Mouse (Mus musculus): ENCODE measurements around the gene Nuf2. TPM values are rescaled to one million over a fixed set of nuclear protein-coding genes. Genes with fewer than 3 reads are reported as not detected.
A peak's percentile ranks its signal among the peaks of the same experiment; 100 is the strongest.

Gene Nuf2
- polyA plus RNA-seq, 1 experiment from 2014 or later = 67.0 TPM

- no peak for ATAC-seq (ENCODE audit: low read depth)
- H3K36me3 ChIP-seq (ENCODE audit: control insufficient read depth, insufficient read depth, low read length) = no peaks in the 10 kb centered on the region
- no peaks in the 10 kb centered on the region for H3K4me1 ChIP-seq (replicated peaks; ENCODE audit: control insufficient read depth, insufficient read depth, low read length)
- no peaks in the 10 kb centered on the region for H3K9me3 ChIP-seq (ENCODE audit: control insufficient read depth, low read length)
- H3K27me3 ChIP-seq (ENCODE audit: control insufficient read depth, insufficient read depth, low read depth, low read length) = no peaks in the 10 kb centered on the region
- no peak overlapping the region for H3K27ac ChIP-seq (ENCODE audit: low read length)
- 72% methylated on average over 4 of the region's 4 CpGs for WGBS
- H3K9ac ChIP-seq (ENCODE audit: low read length) = no peak overlapping the region
- no peak overlapping the region for H3K4me2 ChIP-seq (ENCODE audit: low read depth, low read length)
- H3K4me3 ChIP-seq (ENCODE audit: low read length) = no peak overlapping the region
These were observed 46.7 kb downstream of the Nuf2 start for GRCm38 (mm10) chr1:169484565-169484964.

- Histone ChIP-seq H3K4me2 (ENCODE audit: low read depth, low read length) (no peak overlapping the region), H3K36me3 (ENCODE audit: control insufficient read depth, insufficient read depth, low read length) (no peaks in the 10 kb centered on the region), H3K27me3 (ENCODE audit: control insufficient read depth, insufficient read depth, low read depth, low read length) (no peaks in the 10 kb centered on the region), H3K4me1 (replicated peaks; ENCODE audit: control insufficient read depth, insufficient read depth, low read length) (no peaks in the 10 kb centered on the region), H3K4me3 (ENCODE audit: low read length) (no peak overlapping the region), H3K27ac (ENCODE audit: low read length) (no peak overlapping the region), H3K9me3 (ENCODE audit: control insufficient read depth, low read length) (no peaks in the 10 kb centered on the region), H3K9ac (ENCODE audit: low read length) (no peak overlapping the region)
- 90% methylated on average over 6 of the region's 6 CpGs for WGBS
- no peak for ATAC-seq (ENCODE audit: low read depth)
These were observed 48.5 kb downstream of the Nuf2 start for GRCm38 (mm10) chr1:169482596-169483335.

- no peaks in the 10 kb centered on the region for H3K27me3 ChIP-seq (ENCODE audit: control insufficient read depth, insufficient read depth, low read depth, low read length)
- no peak for ATAC-seq (ENCODE audit: low read depth)
- WGBS = 70% methylated on average over 3 of the region's 3 CpGs
- no peaks in the 10 kb centered on the region for H3K4me1 ChIP-seq (replicated peaks; ENCODE audit: control insufficient read depth, insufficient read depth, low read length)
- H3K4me3 ChIP-seq (ENCODE audit: low read length) = no peak overlapping the region
- H3K4me2 ChIP-seq (ENCODE audit: low read depth, low read length) = no peak overlapping the region
- no peaks in the 10 kb centered on the region for H3K9me3 ChIP-seq (ENCODE audit: control insufficient read depth, low read length)
- H3K36me3 ChIP-seq (ENCODE audit: control insufficient read depth, insufficient read depth, low read length) = no peaks in the 10 kb centered on the region
- no peak overlapping the region for H3K27ac ChIP-seq (ENCODE audit: low read length)
- H3K9ac ChIP-seq (ENCODE audit: low read length) = no peak overlapping the region
These were observed 60.1 kb downstream of the Nuf2 start for GRCm38 (mm10) chr1:169471185-169471584.

GRCm38 (mm10) chr1:169467791-169468190, 63.5 kb downstream of the Nuf2 start:
- Histone ChIP-seq H3K4me2 (ENCODE audit: low read depth, low read length) (no peak overlapping the region), H3K9me3 (ENCODE audit: control insufficient read depth, low read length) (no peaks in the 10 kb centered on the region), H3K36me3 (ENCODE audit: control insufficient read depth, insufficient read depth, low read length) (no peaks in the 10 kb centered on the region), H3K27ac (ENCODE audit: low read length) (no peak overlapping the region), H3K9ac (ENCODE audit: low read length) (no peak overlapping the region), H3K4me1 (replicated peaks; ENCODE audit: control insufficient read depth, insufficient read depth, low read length) (no peaks in the 10 kb centered on the region), H3K4me3 (ENCODE audit: low read length) (no peak overlapping the region), H3K27me3 (ENCODE audit: control insufficient read depth, insufficient read depth, low read depth, low read length) (no peaks in the 10 kb centered on the region)
- no peak for ATAC-seq (ENCODE audit: low read depth)
- WGBS = 75% methylated on average over 5 of the region's 5 CpGs

GRCm38 (mm10) chr1:169462386-169463115, 68.7 kb downstream of the Nuf2 start:
- WGBS = 80% methylated on average over 15 of the region's 15 CpGs
- Histone ChIP-seq H3K4me2 (ENCODE audit: low read depth, low read length) (no peak overlapping the region), H3K27ac (ENCODE audit: low read length) (no peak overlapping the region), H3K27me3 (ENCODE audit: control insufficient read depth, insufficient read depth, low read depth, low read length) (no peaks in the 10 kb centered on the region), H3K9me3 (ENCODE audit: control insufficient read depth, low read length) (no peaks in the 10 kb centered on the region), H3K36me3 (ENCODE audit: control insufficient read depth, insufficient read depth, low read length) (no peaks in the 10 kb centered on the region), H3K4me3 (ENCODE audit: low read length) (no peak overlapping the region), H3K4me1 (replicated peaks; ENCODE audit: control insufficient read depth, insufficient read depth, low read length) (0 out of 2 replicates have a peak, but pooled peaks cover 3% of the 10 kb centered on the region), H3K9ac (ENCODE audit: low read length) (no peak overlapping the region)
- ATAC-seq (ENCODE audit: low read depth) = no peak

- H3K4me2 ChIP-seq (ENCODE audit: low read depth, low read length) = peak overlapping the region; percentile 50; the same call in 1 of the 2 replicates
- H3K27me3 ChIP-seq (ENCODE audit: control insufficient read depth, insufficient read depth, low read depth, low read length) = no peaks in the 10 kb centered on the region
- H3K9me3 ChIP-seq (ENCODE audit: control insufficient read depth, low read length) = no peaks in the 10 kb centered on the region
- H3K9ac ChIP-seq (ENCODE audit: low read length) = no peak overlapping the region
- no peak overlapping the region for H3K27ac ChIP-seq (ENCODE audit: low read length)
- H3K4me3 ChIP-seq (ENCODE audit: low read length) = peak overlapping the region; percentile 24; the same call in 1 of the 2 replicates
- no peaks in the 10 kb centered on the region for H3K36me3 ChIP-seq (ENCODE audit: control insufficient read depth, insufficient read depth, low read length)
- 19% methylated on average over 11 of the region's 11 CpGs for WGBS
- 0 out of 2 replicates have a peak, but pooled peaks cover 3% of the 10 kb centered on the region for H3K4me1 ChIP-seq (replicated peaks; ENCODE audit: control insufficient read depth, insufficient read depth, low read length)
- ATAC-seq (ENCODE audit: low read depth) = peak; percentile 41; the same call in 1 of the 2 replicates
These were observed 72.0 kb downstream of the Nuf2 start for GRCm38 (mm10) chr1:169459071-169459782.

Other genes starting within 250 kb of the Nuf2 start
- 9.7 and 13.0 TPM in 2 replicates for gene Rgs5, start 124.0 kb upstream of the Nuf2 start, polyA plus RNA-seq (2015; fragmentation: Nextera tagmentation; extraction: Ambion mirVana)
- 5.1 and 6.6 TPM in 2 replicates for gene Rgs4, start 216.2 kb upstream of the Nuf2 start, polyA plus RNA-seq (2015; fragmentation: Nextera tagmentation; extraction: Ambion mirVana)

Data from lung, embryonic 16.5 days (tissue).